Mouse (Mus musculus) midbrain, postnatal 0 days (tissue): Measurements from ENCODE around the gene Tmem235. TPM values are rescaled to one million over a fixed set of nuclear protein-coding genes. Genes with fewer than 3 reads are reported as not detected.
A peak's percentile ranks its signal among the peaks of the same experiment; 100 is the strongest.

ENCODE experiments used
- ATAC-seq: fragments of 200-750 bp; cut with Nextera tagmentation; 2 replicates; pipeline ENCODE4 v1.8.0; 2017; ENCODE audit warnings: moderate number of reproducible peaks, mild to moderate bottlenecking, moderate TSS enrichment, moderate library complexity; ENCODE audit not compliant: low FRiP score
- DNase-seq: peaks from one replicate; pipeline ENCODE4 v3.0.0-alpha.2; 2015; ENCODE audit warnings: low spot score
- H3K27ac ChIP-seq: fragments of 300-500 bp; sonication (generic); 2 replicates; pipeline ENCODE4 v1.5.1; 2014; ENCODE audit warnings: low read depth, mild to moderate bottlenecking, low read length, mixed read lengths
- H3K27me3 ChIP-seq: fragments of 300-500 bp; sonication (generic); 2 replicates; pipeline ENCODE4 v1.6.1; 2014; ENCODE audit warnings: low read length, control low read depth, mixed read lengths; ENCODE audit not compliant: insufficient read depth
- H3K36me3 ChIP-seq: fragments of 300-500 bp; sonication (generic); 2 replicates; pipeline ENCODE4 v1.6.1; 2014; ENCODE audit warnings: low read length, control low read depth, mixed read lengths; ENCODE audit not compliant: insufficient read depth
- H3K4me1 ChIP-seq: fragments of 300-500 bp; sonication (generic); 2 replicates; pipeline ENCODE4 v1.6.1; 2014; ENCODE audit warnings: mild to moderate bottlenecking, control low read depth, antibody characterized with exemption, low read length, mixed read lengths; ENCODE audit not compliant: insufficient read depth
- H3K4me2 ChIP-seq: fragments of 300-500 bp; sonication (generic); 2 replicates; pipeline ENCODE4 v1.6.1; 2014; ENCODE audit warnings: low read depth, mild to moderate bottlenecking, low read length, mixed read lengths; ENCODE audit not compliant: poor library complexity, severe bottlenecking
- H3K4me3 ChIP-seq: fragments of 300-500 bp; sonication (generic); 2 replicates; pipeline ENCODE4 v1.5.1; 2014; ENCODE audit warnings: low read depth, mild to moderate bottlenecking, low read length, moderate library complexity
- H3K9ac ChIP-seq: fragments of 300-500 bp; sonication (generic); replicated peaks from 2 replicates; pipeline ENCODE4 v1.6.1; 2014; ENCODE audit warnings: mild to moderate bottlenecking, low read length, moderate library complexity, mixed read lengths; ENCODE audit not compliant: poor library complexity, severe bottlenecking
- H3K9me3 ChIP-seq: fragments of 300-500 bp; sonication (generic); 2 replicates; pipeline ENCODE4 v1.6.1; 2016; ENCODE audit warnings: low read length, control low read depth
- CTCF ChIP-seq: IDR thresholded peaks from 2 replicates; pipeline ENCODE4 v1.5.1; 2016; ENCODE audit warnings: antibody characterized with exemption, mild to moderate bottlenecking
- WGBS: fragments of 180-500 bp; shearing (Covaris S2); extraction: QIAGEN DNeasy Blood & Tissue Kit; methylation state at CpG from one replicate; pipeline ENCODE4 v1.1.7; 2014; 5-methylcytosine and 5-hydroxymethylcytosine counted together
- polyA plus RNA-seq: library from polyadenylated mRNA; unstranded; fragments of >200 nt; fragmentation: Nextera tagmentation; extraction: Ambion mirVana; gene quantifications from 2 replicates; pipeline ENCODE4 v1.2.1, GENCODE M21; 2015
- total RNA-seq: library from RNA; depleted of rRNA; stranded (reverse); fragments of >200 nt; gene quantifications from 2 replicates; pipeline ENCODE4 v1.2.3, GENCODE M21; 2014

The Tmem235 gene
- total and polyA plus RNA-seq, 2 experiments from 2014 or later: 0.16 TPM; not detected in 1

GRCm38 (mm10) chr11:117871911-117872584 lies 11.5 kb downstream of the Tmem235 start:
- no peaks in the 10 kb centered on the region for H3K9me3 ChIP-seq
- ATAC-seq (no peak), DNase-seq (no peak)
- H3K36me3 ChIP-seq: 0 out of 2 replicates have a peak, but pooled peaks cover 3% of the 10 kb centered on the region
- no peaks in the 10 kb centered on the region; the same call in 1 of the 2 replicates for H3K27me3 ChIP-seq
- TF ChIP-seq CTCF: no peak
- WGBS: 68% methylated on average over 12 of the region's 12 CpGs
- no peak overlapping the region for H3K9ac ChIP-seq
- no peak overlapping the region for H3K27ac ChIP-seq
- H3K4me2 ChIP-seq: peak overlapping the region; percentile 99
- H3K4me1 ChIP-seq: no peaks in the 10 kb centered on the region
- no peak overlapping the region for H3K4me3 ChIP-seq

- H3K9ac ChIP-seq: peak within 1 kb of the TSS; percentile 72
- DNase-seq (peak; percentile 87), ATAC-seq (peak; percentile 76)
- no peak for TF ChIP-seq CTCF
- H3K36me3 ChIP-seq: 0 out of 2 replicates have a peak, but pooled peaks cover 3% of the 10 kb centered on the region
- peak within 1 kb of the TSS; percentile 71 for H3K4me3 ChIP-seq
- H3K9me3 ChIP-seq: no peaks in the 10 kb centered on the region
- H3K27me3 ChIP-seq: no peaks in the 10 kb centered on the region
- H3K27ac ChIP-seq: 0 out of 2 replicates have a peak within 1 kb of the TSS, but pooled peaks have one; percentile 43
- peak within 1 kb of the TSS; percentile 99 for H3K4me2 ChIP-seq
- WGBS: 1% methylated on average over 51 of the region's 51 CpGs
- H3K4me1 ChIP-seq: no peaks in the 10 kb centered on the region
Observed at GRCm38 (mm10) chr11:117872861-117873608, 12.5 kb downstream of the Tmem235 start, which contains the start of gene Tha1. TSS of gene Tha1 (minus strand) at chr11:117873481.

GRCm38 (mm10) chr11:117874419-117874818 lies 13.9 kb downstream of the Tmem235 start:
- Histone ChIP-seq H3K4me1 (no peaks in the 10 kb centered on the region; the same call in 1 of the 2 replicates), H3K4me3 (no peak overlapping the region), H3K9ac (no peak overlapping the region), H3K9me3 (no peaks in the 10 kb centered on the region), H3K27ac (no peak overlapping the region), H3K36me3 (no peaks in the 10 kb centered on the region), H3K27me3 (no peaks in the 10 kb centered on the region), H3K4me2 (no peak overlapping the region)
- peak; percentile 65 for TF ChIP-seq CTCF
- no peak for ATAC-seq
- WGBS: 57% methylated on average over 4 of the region's 4 CpGs
- DNase-seq: peak; percentile 22

- ATAC-seq (no peak), DNase-seq (no peak)
- TF ChIP-seq CTCF: no peak
- no peak overlapping the region for H3K27ac ChIP-seq
- no peaks in the 10 kb centered on the region for H3K27me3 ChIP-seq
- H3K9ac ChIP-seq: no peak overlapping the region
- H3K4me3 ChIP-seq: no peak overlapping the region
- 29% methylated on average over 6 of the region's 6 CpGs for WGBS
- no peak overlapping the region for H3K4me2 ChIP-seq
- H3K36me3 ChIP-seq: no peaks in the 10 kb centered on the region
- H3K4me1 ChIP-seq: no peaks in the 10 kb centered on the region; the same call in 1 of the 2 replicates
- H3K9me3 ChIP-seq: no peaks in the 10 kb centered on the region
Observed at GRCm38 (mm10) chr11:117875681-117876080, 15.1 kb downstream of the Tmem235 start.

GRCm38 (mm10) chr11:117877917-117878745 lies 17.6 kb downstream of the Tmem235 start:
- no peaks in the 10 kb centered on the region; the same call in 1 of the 2 replicates for H3K4me1 ChIP-seq
- H3K27me3 ChIP-seq: no peaks in the 10 kb centered on the region
- DNase-seq (peak; percentile 83), ATAC-seq (peak; percentile 56)
- no peak overlapping the region for H3K9ac ChIP-seq
- no peak overlapping the region for H3K27ac ChIP-seq
- H3K4me2 ChIP-seq: no peak overlapping the region
- no peak overlapping the region for H3K4me3 ChIP-seq
- no peaks in the 10 kb centered on the region for H3K9me3 ChIP-seq
- TF ChIP-seq CTCF: no peak
- no peaks in the 10 kb centered on the region for H3K36me3 ChIP-seq
- 20% methylated on average over 13 of the region's 13 CpGs for WGBS
